Mouse (Mus musculus): ENCODE results near the gene Plch2. TPM values are rescaled to one million over a fixed set of nuclear protein-coding genes. Genes with fewer than 3 reads are reported as not detected.
A peak's percentile ranks its signal among the peaks of the same experiment; 100 is the strongest.

The Plch2 gene
- polyA plus RNA-seq, 1 experiment from 2014 or later = 0.24 TPM

GRCm38 (mm10) chr4:155008075-155008474, 48.5 kb downstream of the Plch2 start:
- H3K4me2 ChIP-seq = no peak overlapping the region
- H3K9me3 ChIP-seq (replicated peaks) = no peaks in the 10 kb centered on the region
- H3K4me3 ChIP-seq = no peak overlapping the region
- H3K4me1 ChIP-seq = no peaks in the 10 kb centered on the region
- no peak overlapping the region for H3K9ac ChIP-seq
- ATAC-seq = no peak
- no peak overlapping the region for H3K27ac ChIP-seq
- no peaks in the 10 kb centered on the region for H3K36me3 ChIP-seq
- H3K27me3 ChIP-seq (replicated peaks) = peaks cover 13% of the 10 kb centered on the region

GRCm38 (mm10) chr4:155007641-155008040, 48.9 kb downstream of the Plch2 start:
- Histone ChIP-seq H3K36me3 (no peaks in the 10 kb centered on the region), H3K4me1 (no peaks in the 10 kb centered on the region), H3K9ac (no peak overlapping the region), H3K27me3 (replicated peaks) (peaks cover 18% of the 10 kb centered on the region), H3K4me2 (no peak overlapping the region), H3K27ac (no peak overlapping the region), H3K4me3 (no peak overlapping the region), H3K9me3 (replicated peaks) (no peaks in the 10 kb centered on the region)
- ATAC-seq = no peak
- WGBS (ENCODE audit: insufficient replicate concordance) = 72% methylated on average over 3 of the region's 3 CpGs

- Histone ChIP-seq H3K9ac (no peak overlapping the region), H3K4me1 (no peaks in the 10 kb centered on the region), H3K36me3 (no peaks in the 10 kb centered on the region), H3K9me3 (replicated peaks) (no peaks in the 10 kb centered on the region), H3K27ac (no peak overlapping the region), H3K27me3 (replicated peaks) (peaks cover 27% of the 10 kb centered on the region), H3K4me3 (no peak overlapping the region), H3K4me2 (no peak overlapping the region)
- 61% methylated on average over 10 of the region's 10 CpGs for WGBS (ENCODE audit: insufficient replicate concordance)
- ATAC-seq = no peak
Measured at GRCm38 (mm10) chr4:155006296-155006695, 50.3 kb downstream of the Plch2 start.

GRCm38 (mm10) chr4:155005278-155005677, 51.3 kb downstream of the Plch2 start:
- H3K36me3 ChIP-seq = no peaks in the 10 kb centered on the region

GRCm38 (mm10) chr4:154999379-154999778, 57.2 kb downstream of the Plch2 start:
- H3K27ac ChIP-seq = no peak overlapping the region
- H3K4me2 ChIP-seq = no peak overlapping the region
- no peaks in the 10 kb centered on the region for H3K9me3 ChIP-seq (replicated peaks)
- no peak overlapping the region for H3K4me3 ChIP-seq
- H3K4me1 ChIP-seq = no peaks in the 10 kb centered on the region
- no peaks in the 10 kb centered on the region for H3K36me3 ChIP-seq
- no peak overlapping the region for H3K9ac ChIP-seq
- ATAC-seq = no peak
- H3K27me3 ChIP-seq (replicated peaks) = peaks cover 41% of the 10 kb centered on the region
- 37% methylated on average over 5 of the region's 5 CpGs for WGBS (ENCODE audit: insufficient replicate concordance)

More at GRCm38 (mm10) chr4:155005278-155005677, 51.3 kb downstream of the Plch2 start:
- H3K4me2 ChIP-seq = no peak overlapping the region
- 74% methylated on average over 3 of the region's 3 CpGs for WGBS (ENCODE audit: insufficient replicate concordance)
- H3K4me1 ChIP-seq = no peaks in the 10 kb centered on the region
- H3K9ac ChIP-seq = no peak overlapping the region
- ATAC-seq = no peak
- no peak overlapping the region for H3K27ac ChIP-seq
- H3K4me3 ChIP-seq = no peak overlapping the region
- peaks cover 31% of the 10 kb centered on the region for H3K27me3 ChIP-seq (replicated peaks)
- no peaks in the 10 kb centered on the region for H3K9me3 ChIP-seq (replicated peaks)

- H3K4me3 ChIP-seq = no peak overlapping the region
- peaks cover 32% of the 10 kb centered on the region for H3K27me3 ChIP-seq (replicated peaks)
- H3K4me2 ChIP-seq = no peak overlapping the region
- WGBS (ENCODE audit: insufficient replicate concordance) = 53% methylated on average over 8 of the region's 8 CpGs
- no peaks in the 10 kb centered on the region for H3K36me3 ChIP-seq
- ATAC-seq = no peak
- H3K27ac ChIP-seq = no peak overlapping the region
- H3K9ac ChIP-seq = no peak overlapping the region
- H3K4me1 ChIP-seq = no peaks in the 10 kb centered on the region
- H3K9me3 ChIP-seq (replicated peaks) = no peaks in the 10 kb centered on the region
Measured at GRCm38 (mm10) chr4:154996572-154997154, 59.9 kb downstream of the Plch2 start.

- H3K4me3 ChIP-seq = no peak overlapping the region
- no peak overlapping the region for H3K27ac ChIP-seq
- no peak overlapping the region for H3K4me2 ChIP-seq
- H3K36me3 ChIP-seq = no peaks in the 10 kb centered on the region
- 65% methylated on average over 4 of the region's 4 CpGs for WGBS (ENCODE audit: insufficient replicate concordance)
- H3K9ac ChIP-seq = no peak overlapping the region
- no peaks in the 10 kb centered on the region for H3K9me3 ChIP-seq (replicated peaks)
- no peak for ATAC-seq
- peaks cover 41% of the 10 kb centered on the region for H3K27me3 ChIP-seq (replicated peaks)
- no peaks in the 10 kb centered on the region for H3K4me1 ChIP-seq
Measured at GRCm38 (mm10) chr4:154994876-154995275, 61.7 kb downstream of the Plch2 start.

- Histone ChIP-seq H3K9me3 (replicated peaks) (no peaks in the 10 kb centered on the region), H3K4me1 (peaks cover 28% of the 10 kb centered on the region), H3K4me3 (no peak overlapping the region), H3K9ac (no peak overlapping the region), H3K4me2 (no peak overlapping the region), H3K27me3 (replicated peaks) (peaks cover 53% of the 10 kb centered on the region), H3K36me3 (peaks cover 3% of the 10 kb centered on the region), H3K27ac (no peak overlapping the region)
- WGBS (ENCODE audit: insufficient replicate concordance) = 72% methylated on average over 15 of the region's 15 CpGs
- ATAC-seq = no peak
Measured at GRCm38 (mm10) chr4:154986750-154987149, 69.8 kb downstream of the Plch2 start.

GRCm38 (mm10) chr4:154986096-154986495, 70.5 kb downstream of the Plch2 start:
- 17% methylated on average over 17 of the region's 17 CpGs for WGBS (ENCODE audit: insufficient replicate concordance)
- peak; percentile 17; the same call in 1 of the 2 replicates for ATAC-seq
- H3K4me3 ChIP-seq = no peak overlapping the region
- H3K4me1 ChIP-seq = peaks cover 34% of the 10 kb centered on the region
- peaks cover 48% of the 10 kb centered on the region for H3K27me3 ChIP-seq (replicated peaks)
- H3K9ac ChIP-seq = peak overlapping the region; percentile 28; the same call in 1 of the 2 replicates
- H3K4me2 ChIP-seq = peak overlapping the region; percentile 32
- no peaks in the 10 kb centered on the region for H3K9me3 ChIP-seq (replicated peaks)
- H3K27ac ChIP-seq = no peak overlapping the region
- H3K36me3 ChIP-seq = peaks cover 10% of the 10 kb centered on the region

GRCm38 (mm10) chr4:154985151-154985777, 71.3 kb downstream of the Plch2 start:
- no peak for ATAC-seq
- peaks cover 41% of the 10 kb centered on the region for H3K27me3 ChIP-seq (replicated peaks)

GRCm38 (mm10) chr4:154983767-154984166, 72.8 kb downstream of the Plch2 start:
- no peaks in the 10 kb centered on the region for H3K9me3 ChIP-seq (replicated peaks)
- no peak for ATAC-seq
- H3K27ac ChIP-seq = no peak overlapping the region
- H3K36me3 ChIP-seq = peaks cover 33% of the 10 kb centered on the region
- no peak overlapping the region for H3K4me3 ChIP-seq
- no peak overlapping the region for H3K9ac ChIP-seq
- peaks cover 34% of the 10 kb centered on the region for H3K4me1 ChIP-seq
- peak overlapping the region; percentile 10; the same call in 1 of the 2 replicates for H3K4me2 ChIP-seq
- 43% methylated on average over 24 of the region's 24 CpGs for WGBS (ENCODE audit: insufficient replicate concordance)
- H3K27me3 ChIP-seq (replicated peaks) = peaks cover 37% of the 10 kb centered on the region

More at GRCm38 (mm10) chr4:154985151-154985777, 71.3 kb downstream of the Plch2 start:
- Histone ChIP-seq H3K4me2 (no peak overlapping the region), H3K9ac (no peak overlapping the region), H3K9me3 (replicated peaks) (no peaks in the 10 kb centered on the region), H3K4me1 (peaks cover 34% of the 10 kb centered on the region), H3K27ac (no peak overlapping the region), H3K36me3 (peaks cover 18% of the 10 kb centered on the region), H3K4me3 (no peak overlapping the region)
- WGBS (ENCODE audit: insufficient replicate concordance) = 81% methylated on average over 5 of the region's 5 CpGs

GRCm38 (mm10) chr4:154982247-154983120, 74.1 kb downstream of the Plch2 start:
- Histone ChIP-seq H3K27me3 (replicated peaks) (peaks cover 26% of the 10 kb centered on the region), H3K4me1 (peaks cover 34% of the 10 kb centered on the region), H3K9ac (no peak overlapping the region), H3K4me3 (no peak overlapping the region), H3K4me2 (no peak overlapping the region), H3K36me3 (peaks cover 46% of the 10 kb centered on the region), H3K9me3 (replicated peaks) (no peaks in the 10 kb centered on the region), H3K27ac (peak overlapping the region; percentile 18; the same call in 1 of the 2 replicates)
- 64% methylated on average over 19 of the region's 19 CpGs for WGBS (ENCODE audit: insufficient replicate concordance)
- peak; percentile 24; the same call in 1 of the 2 replicates for ATAC-seq

Data from liver, embryonic 12.5 days (tissue).